Mouse (Mus musculus) C2C12 (cell line): ENCODE measurements around the gene Pqlc2.

Experiments used
- CEBPB ChIP-seq: IDR thresholded peaks from one replicate; pipeline ENCODE4 v1.6.1; 2011; ENCODE audit warnings: low read depth, mild to moderate bottlenecking, control low read depth, moderate library complexity
- CTCF ChIP-seq: IDR thresholded peaks from one replicate; pipeline ENCODE4 v1.5.1; 2011; ENCODE audit not compliant: control insufficient read depth, insufficient read depth, insufficient read length
- USF1 ChIP-seq: IDR thresholded peaks from one replicate; pipeline ENCODE4 v1.6.1; 2011; ENCODE audit warnings: low read depth, mild to moderate bottlenecking, control low read depth, moderate library complexity

GRCm38 (mm10) chr4:139248736-139249135 is 61.8 kb downstream of the Pqlc2 start:
- TF ChIP-seq CTCF (no peak), CEBPB (no peak), USF1 (no peak)
